Mouse (Mus musculus): ENCODE results near the gene Aff3.

Aff3 gene

DNA sequence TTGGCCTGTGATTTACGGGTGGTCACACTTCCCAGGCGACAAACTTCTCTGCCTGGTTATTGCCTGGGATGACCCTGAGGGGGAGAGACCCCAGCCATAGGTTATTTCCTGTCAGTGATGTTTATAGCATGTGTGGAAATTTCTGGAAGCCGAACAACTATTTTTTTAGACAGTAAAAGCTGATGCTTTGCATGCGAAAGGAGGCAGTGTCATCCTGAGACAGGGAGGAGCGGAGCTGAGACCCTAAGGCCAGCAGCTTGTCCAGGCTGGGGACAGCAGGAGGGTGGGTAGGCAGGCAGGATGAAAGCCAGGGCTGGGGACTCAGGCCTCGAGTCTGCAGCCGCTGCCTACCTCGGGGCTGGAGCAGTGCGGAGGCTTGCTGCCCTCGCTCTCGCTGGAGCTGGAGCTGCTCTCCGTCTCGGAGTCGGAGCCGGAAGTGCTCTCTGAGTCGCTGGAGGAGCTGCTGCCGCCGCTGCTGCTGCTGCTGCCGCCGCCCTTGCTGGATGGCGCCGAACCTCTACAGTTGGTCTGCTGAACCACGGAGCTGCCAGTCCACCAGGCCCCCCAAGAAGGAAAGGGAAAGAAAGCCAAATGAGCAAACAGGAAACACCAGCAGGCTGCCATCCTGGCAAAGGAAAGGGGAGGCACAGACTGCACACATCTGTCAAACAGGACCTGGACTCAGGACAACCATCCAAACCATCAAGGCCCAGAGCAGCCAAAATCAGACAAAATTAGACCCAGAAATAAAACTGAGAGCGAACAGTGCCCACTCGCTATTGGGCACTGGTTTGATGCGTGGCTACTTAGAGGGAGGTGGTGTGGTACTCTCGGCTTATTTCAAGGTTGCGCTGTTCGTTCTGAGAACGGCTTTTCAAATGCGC is 446.6 kb downstream of the Aff3 start:
- no peak for DNase-seq

DNA sequence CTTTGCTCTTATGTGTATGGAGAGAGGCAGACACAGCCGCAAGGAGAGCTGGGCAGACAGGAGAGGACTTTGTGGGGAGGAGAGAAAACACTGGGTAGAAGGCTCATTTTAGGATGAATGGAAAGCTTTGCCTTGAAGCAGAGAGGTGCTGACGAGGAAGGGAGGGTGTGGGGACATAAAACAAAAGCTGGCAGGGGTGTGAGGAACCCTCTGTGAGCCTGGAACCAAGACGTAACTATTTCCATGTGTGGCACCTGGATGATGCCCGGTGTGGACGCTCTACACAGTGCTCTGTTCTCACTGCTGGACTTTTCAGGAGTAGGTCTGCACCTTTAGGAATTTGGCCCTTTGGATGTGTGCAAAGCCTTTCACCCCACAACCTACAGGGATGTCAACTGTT is 447.7 kb downstream of the Aff3 start:
- no peak for DNase-seq

DNA sequence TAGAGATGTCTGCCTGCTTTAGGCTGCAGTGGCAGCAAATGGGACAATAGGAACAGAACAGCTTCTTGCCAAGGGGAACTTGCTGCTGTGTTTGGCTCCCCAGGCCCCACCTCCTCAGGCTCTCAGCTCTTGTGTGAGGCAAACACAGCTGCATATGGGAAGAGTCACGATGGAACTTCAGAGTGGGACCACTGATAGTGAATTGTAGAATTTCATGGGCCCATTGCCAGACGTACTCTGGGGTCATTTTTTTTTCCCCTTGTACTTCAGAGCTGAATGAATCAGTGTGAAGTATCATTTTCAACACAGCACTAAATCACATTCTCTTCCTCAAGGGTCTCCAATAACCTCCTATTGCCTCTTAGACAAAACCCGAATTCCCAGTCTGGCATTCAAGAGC is 451.4 kb downstream of the Aff3 start:
- DNase-seq: no peak

DNA sequence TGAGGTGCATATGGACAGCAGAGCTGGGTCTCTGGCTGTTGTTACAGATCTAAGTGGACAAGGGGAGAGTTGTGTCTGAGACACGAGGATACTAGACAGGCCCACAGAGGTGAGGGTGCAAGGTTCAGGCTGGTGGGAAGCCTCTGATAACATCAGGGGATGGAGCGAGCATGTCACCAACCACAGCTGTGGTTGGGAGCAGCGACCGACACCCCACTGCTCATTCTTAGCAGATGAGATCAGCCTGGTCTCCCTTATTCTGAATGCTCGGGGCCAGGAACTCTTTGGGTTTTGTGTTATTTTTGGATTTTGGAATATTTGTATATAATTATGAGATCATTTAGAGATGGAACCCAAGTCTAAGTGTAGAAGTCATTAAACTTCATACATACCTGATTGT is 452.4 kb downstream of the Aff3 start:
- DNase-seq: no peak

DNA sequence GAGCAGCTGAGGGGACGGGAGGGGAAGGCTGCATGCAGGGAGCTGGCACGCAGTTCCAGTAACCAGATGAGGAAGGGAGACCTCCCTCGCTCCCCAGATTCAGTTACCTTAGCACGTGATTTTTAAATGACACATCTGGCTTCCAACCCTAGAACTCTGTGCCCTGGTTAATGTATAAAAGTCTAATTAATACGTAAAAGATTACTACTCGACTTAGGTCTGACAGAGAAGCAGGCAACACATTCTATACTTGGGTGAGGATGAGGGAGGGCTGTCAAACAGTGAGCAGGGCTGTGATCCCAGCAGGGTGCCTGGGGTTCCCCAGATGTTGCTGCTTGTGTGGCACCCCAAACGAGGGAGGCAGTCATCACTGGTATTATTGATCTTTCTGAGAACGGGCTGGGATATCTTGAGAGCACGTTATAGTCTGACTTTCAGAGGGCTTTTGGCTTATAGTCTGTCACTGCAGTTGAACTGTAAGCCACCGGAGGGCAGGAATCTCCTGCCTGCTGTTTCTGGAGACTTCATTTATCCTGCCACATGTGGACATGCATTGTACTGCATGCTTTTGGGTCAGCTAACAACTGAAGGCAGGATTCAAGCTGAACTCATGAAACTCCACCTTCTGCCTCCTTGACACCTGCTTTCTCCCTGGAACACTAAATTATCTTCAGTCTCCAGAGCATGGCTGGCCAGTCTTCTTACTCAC is 462.1 kb downstream of the Aff3 start:
- no peak for DNase-seq

DNA sequence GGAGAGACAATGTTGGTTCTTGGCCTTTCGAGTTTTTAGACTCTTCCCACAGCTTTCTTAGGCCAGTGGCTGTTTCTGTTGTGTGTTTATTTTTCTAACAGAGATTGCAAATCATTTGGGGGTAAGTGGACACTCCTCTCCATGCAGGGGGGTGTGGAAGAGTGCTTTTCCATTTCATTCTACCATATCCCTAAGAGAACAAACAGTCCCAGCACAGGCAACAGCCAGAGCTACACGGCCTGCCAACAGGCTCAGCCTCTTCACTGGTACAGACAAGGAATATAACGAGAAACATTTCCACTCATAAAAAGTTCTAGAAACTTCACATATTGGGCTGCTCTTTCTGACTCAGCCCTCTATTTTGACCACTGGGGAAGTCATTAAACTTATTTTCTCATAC is 463.0 kb downstream of the Aff3 start:
- DNase-seq: no peak

DNA sequence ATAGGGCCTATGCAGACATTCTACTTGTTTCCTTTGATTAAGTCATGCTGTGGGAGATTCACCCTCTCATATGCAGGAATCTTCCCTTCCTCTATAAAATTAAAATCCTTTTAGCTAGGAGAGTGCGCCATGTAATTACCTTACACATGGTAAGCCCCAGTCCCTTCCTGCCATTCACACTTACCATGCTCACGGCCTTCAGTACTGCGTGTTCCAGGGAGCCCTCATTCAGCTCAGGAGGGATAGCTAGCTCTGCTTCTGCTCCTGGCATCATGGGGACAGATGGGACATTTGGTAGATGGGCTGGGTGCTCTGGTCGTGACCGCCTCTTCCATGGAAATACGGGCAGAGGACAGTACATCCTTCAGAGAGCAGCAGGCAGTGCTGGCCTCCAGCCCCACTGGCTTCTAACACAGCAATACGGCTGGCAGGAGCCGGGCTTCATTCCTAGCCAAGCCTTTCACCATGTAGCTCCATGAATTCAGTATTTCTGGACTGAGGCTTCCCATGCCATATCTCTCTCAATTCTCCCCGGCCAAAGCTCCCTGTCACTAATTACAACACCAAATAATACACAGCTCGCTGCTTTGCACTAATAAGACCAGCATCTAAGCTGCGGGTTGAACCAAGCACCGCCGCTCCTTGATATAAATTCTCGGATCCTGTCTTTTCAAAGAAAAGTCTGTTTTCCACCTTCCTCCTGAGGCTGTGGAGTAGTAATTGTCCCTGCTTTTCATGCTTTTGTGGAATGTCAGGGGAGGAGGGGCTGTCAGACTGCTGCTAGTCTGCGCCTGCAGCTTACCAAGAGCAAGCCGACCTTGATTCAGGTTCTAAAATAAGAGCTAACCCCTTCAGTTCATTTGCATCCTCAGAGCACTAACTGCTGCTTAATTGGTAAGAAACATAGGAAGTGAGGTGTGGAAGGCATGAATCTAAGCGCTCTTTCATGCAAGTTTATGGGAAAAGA is 464.8 kb downstream of the Aff3 start:
- peak; percentile 88 for DNase-seq

DNA sequence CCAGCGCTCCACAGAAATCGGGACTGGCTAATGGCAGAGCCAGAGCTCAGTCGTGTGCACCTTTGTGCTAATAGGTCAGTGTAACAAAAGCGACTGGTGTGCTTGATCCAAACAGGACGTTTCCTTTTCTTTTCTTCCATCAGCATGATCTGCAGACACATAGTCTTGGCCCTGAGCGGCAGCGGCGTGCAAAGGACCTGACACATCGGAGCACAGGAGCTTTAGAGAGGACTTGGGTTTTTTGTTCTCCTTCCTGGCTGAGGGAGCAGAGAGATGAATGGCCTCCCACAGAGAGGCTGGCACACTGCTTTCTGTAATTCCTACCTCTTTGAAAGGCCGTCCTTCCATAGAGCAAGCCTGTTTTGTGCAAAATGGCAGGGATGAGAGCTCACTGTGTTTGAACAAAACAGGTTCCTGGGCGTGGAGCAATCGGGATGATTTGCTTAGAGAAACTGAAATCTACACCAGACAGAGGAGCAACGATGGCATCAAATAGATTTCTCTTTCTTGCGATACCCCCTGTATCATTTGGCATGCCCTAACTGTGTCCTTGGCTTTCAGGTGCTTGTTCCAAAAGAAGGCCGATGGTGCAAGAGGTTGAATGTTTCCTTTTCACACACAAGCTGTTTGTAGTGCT is 466.2 kb downstream of the Aff3 start:
- peak; percentile 46 for DNase-seq

DNA sequence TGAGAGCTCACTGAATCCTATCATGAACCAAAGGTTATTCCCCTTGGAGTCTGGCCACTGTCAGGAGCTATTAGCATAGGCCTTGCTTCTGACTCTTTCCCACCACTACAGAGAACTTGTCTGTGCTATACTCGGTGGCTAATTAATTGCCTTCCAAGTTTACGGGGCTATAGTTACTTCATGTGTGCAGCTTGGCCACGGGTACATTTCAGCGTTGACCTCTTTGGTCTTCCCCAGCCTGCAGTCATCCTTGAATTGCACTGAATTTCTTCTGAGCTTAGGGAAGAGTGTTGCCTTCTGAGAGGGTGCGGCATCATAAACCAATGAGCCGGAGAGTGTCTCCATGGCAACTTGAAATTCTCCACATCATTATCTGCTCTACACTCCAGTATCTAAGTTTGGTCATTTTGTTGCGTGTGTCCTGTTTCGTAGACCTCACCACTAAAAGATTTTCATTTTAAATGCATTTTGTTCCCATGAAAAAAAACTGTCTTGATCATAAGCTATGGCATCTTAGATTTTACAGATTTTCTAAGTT is 467.5 kb downstream of the Aff3 start:
- no peak for DNase-seq

DNA sequence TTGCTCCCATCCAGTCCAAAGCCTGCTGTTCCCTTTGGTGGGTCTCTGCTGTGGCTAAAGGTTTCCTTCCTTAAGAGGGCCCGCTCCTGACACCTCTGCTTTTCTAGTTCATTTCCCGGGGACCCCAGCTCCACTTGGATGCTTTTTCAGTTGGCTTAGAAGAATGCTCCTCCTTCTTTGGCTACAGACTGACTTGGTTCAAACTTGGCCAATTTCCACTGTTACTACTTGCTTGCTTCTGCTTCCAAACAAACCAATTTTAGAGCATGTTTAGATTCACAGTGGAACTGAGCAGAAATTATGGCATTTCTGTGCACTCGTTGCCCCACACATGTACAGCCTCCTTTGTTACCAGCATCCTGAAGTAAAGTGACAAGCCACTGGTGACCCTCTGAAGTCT is 469.0 kb downstream of the Aff3 start:
- no peak for DNase-seq

DNA sequence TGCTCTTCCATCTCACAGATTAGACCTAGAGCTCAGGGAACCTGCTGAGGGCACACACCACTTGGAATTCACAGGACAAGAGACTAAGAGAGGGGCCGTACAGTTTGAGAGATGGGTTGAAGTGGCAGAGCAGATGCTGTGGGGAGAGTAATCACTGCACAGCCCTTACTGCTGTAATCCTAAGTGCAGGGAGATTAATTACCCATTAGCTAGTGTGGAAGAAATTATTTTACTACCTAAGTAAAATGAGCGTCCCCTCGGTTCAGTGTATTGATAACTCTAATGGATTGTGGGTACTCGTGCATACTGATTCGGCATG is 478.6 kb downstream of the Aff3 start:
- DNase-seq: no peak

DNA sequence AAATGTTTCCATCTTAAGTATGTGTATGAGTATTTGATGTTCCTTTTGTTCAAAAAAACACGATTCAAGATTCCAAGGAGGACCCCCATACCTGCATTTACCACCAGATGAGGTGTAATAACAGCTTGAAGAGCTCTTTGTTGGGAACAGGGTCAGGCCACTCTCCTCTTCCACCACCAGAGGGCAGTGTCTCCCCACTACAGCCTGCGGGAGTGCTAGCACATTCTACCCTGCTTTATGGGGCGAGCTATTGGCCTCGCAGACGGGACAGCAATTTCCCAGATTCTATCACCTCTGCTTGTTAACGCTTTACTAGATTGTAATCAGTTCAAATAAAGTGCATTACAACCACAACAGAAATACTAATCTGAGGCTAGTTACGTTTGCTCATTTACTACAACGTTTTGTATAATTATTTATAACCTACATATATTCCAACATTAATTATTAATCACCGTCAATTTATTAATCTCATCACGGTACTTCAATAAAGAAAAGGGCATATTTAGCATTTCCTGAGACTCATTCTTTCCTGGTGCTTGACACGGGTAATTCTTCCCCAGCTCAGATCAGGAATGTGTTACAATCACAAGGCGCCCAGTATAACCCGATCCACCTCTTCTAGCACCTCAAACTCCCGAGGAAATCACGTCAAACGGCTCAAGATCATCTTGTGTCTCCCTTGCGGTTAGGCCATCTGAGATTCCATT is 479.1 kb downstream of the Aff3 start:
- peak; percentile 69 for DNase-seq

DNA sequence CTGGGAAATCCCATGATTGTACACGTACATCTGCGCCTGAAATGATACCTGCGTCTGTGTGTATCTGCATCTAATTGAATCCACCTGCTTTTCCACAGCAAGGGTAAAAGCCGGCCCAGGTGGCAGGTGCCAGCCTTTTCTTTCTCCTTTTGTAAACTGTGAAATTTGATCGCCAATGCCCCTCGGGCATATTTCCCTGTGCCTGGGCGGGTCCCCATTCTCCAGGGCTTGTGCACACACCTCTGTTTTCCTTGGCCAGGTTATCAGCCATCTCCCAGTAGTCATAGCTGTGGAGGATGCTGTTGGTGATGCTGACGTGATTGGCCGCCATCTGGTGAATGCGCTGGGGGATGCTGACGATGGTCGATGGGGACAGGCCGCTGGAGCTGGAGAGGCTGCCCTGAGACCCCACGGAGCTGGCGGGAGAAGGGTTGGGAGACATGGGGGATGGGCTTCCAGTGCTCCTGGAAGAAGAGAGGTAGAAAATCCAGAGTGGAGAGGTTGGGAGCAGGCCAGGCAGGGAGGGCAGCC is 483.7 kb downstream of the Aff3 start:
- DNase-seq: no peak

DNA sequence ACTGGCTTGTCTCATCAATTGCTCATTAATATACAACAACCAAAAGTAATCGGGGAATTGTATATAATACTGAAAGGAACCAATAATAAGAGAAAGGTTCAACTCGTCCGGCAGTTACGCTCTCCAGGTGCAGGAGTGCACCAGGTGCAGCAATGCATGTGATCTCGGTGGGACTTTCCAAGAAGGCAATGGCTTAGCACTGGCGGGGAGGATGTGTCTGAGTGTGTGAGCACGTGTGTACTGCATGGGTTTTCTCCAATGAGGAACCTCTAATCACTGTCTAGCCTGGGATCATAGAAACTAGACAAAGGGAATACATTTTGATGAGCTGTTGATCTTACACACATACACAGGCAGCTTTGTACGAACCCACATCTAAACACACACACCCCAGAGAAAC is 485.8 kb downstream of the Aff3 start:
- no peak for DNase-seq

DNA sequence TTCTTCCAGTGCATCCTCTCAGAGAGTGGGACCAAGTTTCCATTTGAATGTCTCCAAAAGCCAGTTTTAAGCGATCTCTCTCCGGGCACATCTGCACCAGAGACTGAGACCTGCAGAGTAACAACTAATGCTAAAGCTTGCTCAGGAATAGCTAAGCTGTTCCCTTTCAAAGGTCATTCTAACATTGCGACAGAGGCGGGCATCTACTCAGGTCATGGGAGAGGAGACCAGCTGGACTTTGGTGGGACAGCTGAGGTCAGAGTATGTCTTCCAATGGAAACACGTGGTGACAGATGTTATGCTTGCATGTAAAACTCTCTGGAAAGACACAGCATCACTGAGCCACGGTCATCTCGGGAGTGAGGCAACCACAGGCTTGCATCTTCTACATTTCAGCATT is 488.7 kb downstream of the Aff3 start:
- DNase-seq: no peak

DNA sequence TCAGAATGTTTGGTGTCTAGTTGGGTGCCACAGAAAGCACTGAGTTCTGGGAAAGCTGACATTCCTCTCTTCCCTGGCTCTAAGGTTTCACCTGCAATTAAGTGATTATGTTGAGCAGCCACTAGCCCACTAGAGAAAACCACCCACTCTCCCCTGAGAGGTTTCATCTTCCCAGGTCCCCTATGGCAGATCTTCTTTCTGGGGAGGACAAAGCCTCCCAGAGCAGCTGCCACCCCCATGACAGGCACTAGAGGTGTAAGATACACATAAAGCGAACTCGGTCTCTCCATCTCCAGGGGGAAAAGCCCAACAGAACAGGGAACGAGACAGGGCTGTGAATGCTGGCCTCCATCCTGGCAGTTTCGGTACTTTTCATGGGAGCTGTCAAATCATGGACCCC is 492.9 kb downstream of the Aff3 start:
- DNase-seq: no peak

DNA sequence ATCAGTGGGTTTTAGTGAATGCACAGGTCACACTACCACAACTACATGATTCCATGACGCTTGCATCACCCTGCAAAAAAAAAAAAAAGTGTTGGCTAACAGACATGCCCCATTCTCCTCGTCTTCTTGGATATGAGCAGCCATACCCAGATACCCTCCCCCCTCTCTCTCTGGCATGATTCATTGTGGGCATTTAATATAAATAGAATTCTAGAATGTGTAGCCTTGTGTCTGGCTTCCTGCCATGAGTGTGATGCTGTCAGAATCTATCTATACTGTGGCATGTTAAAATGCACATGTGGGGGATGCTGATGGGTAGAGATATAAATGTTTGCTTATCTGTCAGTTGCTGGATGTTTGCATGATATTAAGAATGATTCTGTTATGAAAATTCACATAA is 499.1 kb downstream of the Aff3 start:
- DNase-seq: no peak

DNA sequence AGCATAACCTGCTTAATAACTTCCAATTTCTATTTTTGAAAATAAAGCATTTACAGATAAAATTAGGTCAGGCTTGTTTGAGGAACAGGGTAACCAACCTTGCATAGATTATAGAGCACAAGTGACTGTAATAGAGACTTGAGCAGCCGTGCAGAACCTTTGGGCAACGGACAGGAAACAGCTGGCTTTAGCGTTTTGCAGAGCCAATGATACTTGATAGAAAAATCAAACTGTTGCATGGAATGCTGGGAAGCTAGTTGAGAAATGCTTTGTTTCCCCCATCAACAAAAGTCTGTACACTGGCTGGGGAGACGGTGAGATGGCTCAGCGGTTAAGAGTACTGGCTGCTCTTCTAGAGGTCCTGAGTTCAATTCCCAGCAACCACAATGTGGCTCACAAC is 514.7 kb downstream of the Aff3 start:
- no peak for DNase-seq

DNA sequence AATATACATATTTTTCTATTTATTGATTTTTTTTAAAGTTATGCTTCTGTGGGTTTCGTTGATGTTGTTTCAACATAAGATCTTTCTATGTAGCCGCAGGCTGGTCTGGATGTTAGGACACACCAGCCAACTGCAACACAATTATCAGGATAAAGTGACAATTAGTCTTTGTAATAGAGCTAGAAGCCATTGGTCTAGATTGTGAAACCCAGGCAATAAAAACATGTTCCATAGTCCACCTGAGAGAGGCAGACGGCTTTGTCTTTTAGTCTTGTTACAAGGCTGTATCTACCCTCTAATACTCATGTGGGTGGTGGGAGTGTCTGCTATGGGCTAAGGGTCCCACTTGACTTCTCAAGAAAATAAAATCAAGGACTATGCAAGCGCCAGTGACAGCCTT is 518.7 kb downstream of the Aff3 start:
- no peak for DNase-seq

DNA sequence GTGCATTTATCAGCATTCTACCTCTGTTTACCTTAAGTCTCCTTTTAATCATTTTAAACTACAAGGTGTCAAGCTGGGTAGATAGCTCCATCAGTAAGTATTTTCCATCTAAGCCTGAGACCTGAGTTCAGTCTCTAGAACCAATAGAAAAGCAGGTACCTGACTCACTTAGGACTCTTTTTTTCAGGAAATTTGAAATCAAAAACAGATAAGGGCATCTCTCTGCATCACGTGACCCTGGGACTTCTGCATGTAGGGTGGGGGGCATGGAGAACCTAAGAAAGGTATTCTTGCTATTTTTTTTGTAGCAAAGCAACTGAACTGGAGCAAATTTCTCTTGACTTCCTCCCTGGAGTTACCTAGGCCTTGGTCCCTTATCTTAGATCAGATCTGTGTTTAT is 523.4 kb downstream of the Aff3 start:
- no peak for DNase-seq

DNA sequence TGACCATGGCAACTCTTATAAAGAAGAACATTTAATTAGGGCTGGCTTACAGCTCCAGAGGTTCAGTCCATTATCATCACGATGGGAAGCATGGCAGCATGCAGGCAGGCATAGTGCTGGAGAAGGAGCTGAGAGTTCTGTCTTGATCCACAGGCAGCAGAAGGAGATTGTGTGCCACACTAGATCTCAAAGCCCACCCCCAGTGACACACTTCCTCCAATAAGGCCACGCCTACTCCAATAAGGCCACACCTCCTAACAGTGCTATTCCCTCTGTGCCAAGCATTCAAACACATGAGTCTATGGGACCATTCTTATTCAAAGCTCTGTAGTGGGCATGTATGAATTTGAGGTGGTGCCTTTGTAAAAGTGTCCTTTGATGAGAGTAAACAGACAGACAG is 523.8 kb downstream of the Aff3 start:
- DNase-seq: no peak

DNA sequence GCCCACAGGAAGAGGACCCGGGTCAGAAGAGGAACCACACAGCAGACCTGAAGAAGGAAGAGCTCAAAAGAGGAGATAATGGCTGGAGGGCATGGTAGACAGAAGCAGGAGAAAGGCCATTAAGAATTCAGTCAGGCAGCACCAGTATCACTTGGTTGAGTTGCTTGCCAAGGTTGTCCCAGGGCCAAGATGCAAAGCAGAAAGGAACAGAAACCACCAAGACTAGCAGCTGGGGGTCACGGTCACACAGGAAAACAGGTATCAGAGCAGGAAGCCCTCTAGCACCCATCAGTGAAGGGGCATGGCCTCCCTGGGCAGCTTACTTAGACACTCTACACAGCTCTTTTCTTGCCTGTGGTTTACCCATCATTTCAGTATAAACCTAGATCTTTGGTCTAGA is 525.4 kb downstream of the Aff3 start:
- no peak for DNase-seq

All from cerebellum, adult 11-12 months (tissue).